Mouse (Mus musculus): ENCODE measurements at regions not wholly inside any gene's neighbourhood (a gene's known extent, or its start where the extent isn't known, plus 50 kb on each side); places are given as distances from the start of the nearest gene placed in this dataset.

DNA sequence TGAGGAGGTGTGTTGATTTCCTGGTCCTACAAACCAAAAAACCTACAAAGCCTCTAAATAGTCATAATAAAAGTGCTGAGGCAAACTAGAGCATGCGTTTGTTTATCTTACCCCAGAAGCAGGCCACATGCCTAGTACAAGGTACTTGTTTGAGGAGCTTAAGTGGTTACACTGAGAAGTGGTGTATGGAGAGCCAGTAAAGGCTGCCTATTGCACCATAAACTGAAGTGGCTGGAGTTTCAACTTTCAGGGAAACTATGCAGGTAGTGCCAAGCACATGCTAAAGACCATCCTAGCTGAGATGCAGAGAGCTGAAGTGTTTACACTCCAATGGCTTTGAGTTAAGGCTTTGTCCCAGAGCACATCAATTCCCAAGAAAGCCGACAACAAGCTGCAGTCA, 86.5 kb upstream of the Fut8 start:
- Histone ChIP-seq H3K4me1 (ENCODE audit: control insufficient read depth in 2 of 2, insufficient read depth in 2 of 2, low read length in 2 of 2, poor library complexity in 1 of 2) (no peaks in the 10 kb centered on the region), H3K27ac (ENCODE audit: insufficient read depth, low read depth, low read length, poor library complexity, severe bottlenecking) (no peak overlapping the region), H3K4me3 (ENCODE audit: insufficient read depth in 1 of 2, low read depth in 1 of 2, low read length in 2 of 2, poor library complexity in 1 of 2, severe bottlenecking in 1 of 2) (no peak overlapping the region), H3K9me3 (ENCODE audit: control insufficient read depth, insufficient read depth, low read depth, low read length) (no peaks in the 10 kb centered on the region), H3K36me3 (ENCODE audit: control insufficient read depth, insufficient read depth, low read length, poor library complexity, severe bottlenecking) (no peaks in the 10 kb centered on the region), H3K9ac (ENCODE audit: insufficient read depth, low read depth, low read length, poor library complexity, severe bottlenecking) (no peak overlapping the region)
- in situ Hi-C loops (cut with MboI; ENCODE audit: low sequenced_read_pairs in 2 of 2, unreplicated experiment in 2 of 2) = no loop called here
- no peak for TF ChIP-seq MAFK (IDR thresholded peaks at IDR 0.05; ENCODE audit: insufficient read depth, low read depth, low read length)
- no peak for TF ChIP-seq CHD2 (IDR thresholded peaks at IDR 0.05; ENCODE audit: low read depth, low read length)
- TF ChIP-seq ZC3H11A (IDR thresholded peaks at IDR 0.05; ENCODE audit: borderline replicate concordance, low read depth, low read length) = no peak
- no peak for TF ChIP-seq ZNF384 (IDR thresholded peaks at IDR 0.05; ENCODE audit: low read depth, low read length)
- no peak for TF ChIP-seq HCFC1 (IDR thresholded peaks at IDR 0.05; ENCODE audit: borderline replicate concordance, insufficient read depth, low read length)
- DNase-seq (ENCODE audit: low read depth, low spot score) = no peak

DNA sequence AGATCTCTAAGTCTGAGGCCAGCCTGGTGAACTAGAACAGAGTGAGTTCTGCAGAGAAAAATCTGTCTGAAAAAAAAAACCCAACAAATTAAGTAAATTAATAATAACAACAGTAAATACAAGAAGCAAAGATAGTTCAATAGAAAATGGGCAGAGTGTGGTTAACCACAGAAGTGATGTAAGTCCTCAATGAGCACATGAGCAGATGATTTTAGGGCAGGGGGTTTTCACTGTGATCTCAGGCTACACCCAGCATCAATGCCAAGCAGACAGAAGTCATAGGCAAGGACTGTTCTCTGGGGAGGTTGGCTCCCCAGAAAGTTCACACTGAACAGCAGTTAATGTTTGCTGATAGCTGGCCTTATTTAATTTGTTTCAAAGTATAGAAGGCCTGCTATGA, 88.1 kb upstream of the Fut8 start:
- no peak for DNase-seq (ENCODE audit: low read depth, low spot score)
- in situ Hi-C loops (cut with MboI; ENCODE audit: low sequenced_read_pairs in 2 of 2, unreplicated experiment in 2 of 2) = no loop called here
- no peak for TF ChIP-seq MAFK (IDR thresholded peaks at IDR 0.05; ENCODE audit: insufficient read depth, low read depth, low read length)
- TF ChIP-seq HCFC1 (IDR thresholded peaks at IDR 0.05; ENCODE audit: borderline replicate concordance, insufficient read depth, low read length) = no peak
- no peak for TF ChIP-seq ZC3H11A (IDR thresholded peaks at IDR 0.05; ENCODE audit: borderline replicate concordance, low read depth, low read length)
- TF ChIP-seq ZNF384 (IDR thresholded peaks at IDR 0.05; ENCODE audit: low read depth, low read length) = no peak
- no peak for TF ChIP-seq CHD2 (IDR thresholded peaks at IDR 0.05; ENCODE audit: low read depth, low read length)
- H3K36me3 ChIP-seq (ENCODE audit: control insufficient read depth, insufficient read depth, low read length, poor library complexity, severe bottlenecking) = no peaks in the 10 kb centered on the region
- H3K9me3 ChIP-seq (ENCODE audit: control insufficient read depth, insufficient read depth, low read depth, low read length) = no peaks in the 10 kb centered on the region
- H3K9ac ChIP-seq (ENCODE audit: insufficient read depth, low read depth, low read length, poor library complexity, severe bottlenecking) = no peak overlapping the region
- no peak overlapping the region for H3K4me3 ChIP-seq (ENCODE audit: insufficient read depth in 1 of 2, low read depth in 1 of 2, low read length in 2 of 2, poor library complexity in 1 of 2, severe bottlenecking in 1 of 2)
- no peaks in the 10 kb centered on the region for H3K4me1 ChIP-seq (ENCODE audit: control insufficient read depth in 2 of 2, insufficient read depth in 2 of 2, low read length in 2 of 2, poor library complexity in 1 of 2)
- no peak overlapping the region for H3K27ac ChIP-seq (ENCODE audit: insufficient read depth, low read depth, low read length, poor library complexity, severe bottlenecking)

GRCm38 (mm10) chr12:77148146-77148545, 89.8 kb upstream of the Fut8 start:
- no peak for DNase-seq (ENCODE audit: low read depth, low spot score)
- no peaks in the 10 kb centered on the region for H3K36me3 ChIP-seq (ENCODE audit: control insufficient read depth, insufficient read depth, low read length, poor library complexity, severe bottlenecking)
- in situ Hi-C loops (cut with MboI; ENCODE audit: low sequenced_read_pairs in 2 of 2, unreplicated experiment in 2 of 2) = no loop called here
- TF ChIP-seq HCFC1 (IDR thresholded peaks at IDR 0.05; ENCODE audit: borderline replicate concordance, insufficient read depth, low read length) = no peak
- no peak for TF ChIP-seq ZC3H11A (IDR thresholded peaks at IDR 0.05; ENCODE audit: borderline replicate concordance, low read depth, low read length)
- no peak for TF ChIP-seq CHD2 (IDR thresholded peaks at IDR 0.05; ENCODE audit: low read depth, low read length)
- TF ChIP-seq ZNF384 (IDR thresholded peaks at IDR 0.05; ENCODE audit: low read depth, low read length) = no peak
- TF ChIP-seq MAFK (IDR thresholded peaks at IDR 0.05; ENCODE audit: insufficient read depth, low read depth, low read length) = no peak
- H3K9ac ChIP-seq (ENCODE audit: insufficient read depth, low read depth, low read length, poor library complexity, severe bottlenecking) = no peak overlapping the region
- H3K9me3 ChIP-seq (ENCODE audit: control insufficient read depth, insufficient read depth, low read depth, low read length) = no peaks in the 10 kb centered on the region
- H3K27ac ChIP-seq (ENCODE audit: insufficient read depth, low read depth, low read length, poor library complexity, severe bottlenecking) = no peak overlapping the region
- H3K4me1 ChIP-seq (ENCODE audit: control insufficient read depth in 2 of 2, insufficient read depth in 2 of 2, low read length in 2 of 2, poor library complexity in 1 of 2) = peaks cover 0 to under 1% of the 10 kb centered on the region in 2 experiments; a peak in 1 of 4 replicates
- H3K4me3 ChIP-seq (ENCODE audit: insufficient read depth in 1 of 2, low read depth in 1 of 2, low read length in 2 of 2, poor library complexity in 1 of 2, severe bottlenecking in 1 of 2) = no peak overlapping the region

- in situ Hi-C loops (cut with MboI; ENCODE audit: low sequenced_read_pairs in 2 of 2, unreplicated experiment in 2 of 2) = no loop called here
Observed at GRCm38 (mm10) chr12:77143958-77144357, 94.0 kb upstream of the Fut8 start.

GRCm38 (mm10) chr12:77143521-77143920, 94.4 kb upstream of the Fut8 start:
- no peak overlapping the region for H3K9ac ChIP-seq (ENCODE audit: insufficient read depth, low read depth, low read length, poor library complexity, severe bottlenecking)
- in situ Hi-C loops (cut with MboI; ENCODE audit: low sequenced_read_pairs in 2 of 2, unreplicated experiment in 2 of 2) = no loop called here
- H3K27ac ChIP-seq (ENCODE audit: insufficient read depth, low read depth, low read length, poor library complexity, severe bottlenecking) = no peak overlapping the region
- no peak for TF ChIP-seq HCFC1 (IDR thresholded peaks at IDR 0.05; ENCODE audit: borderline replicate concordance, insufficient read depth, low read length)
- TF ChIP-seq ZC3H11A (IDR thresholded peaks at IDR 0.05; ENCODE audit: borderline replicate concordance, low read depth, low read length) = no peak
- no peak for TF ChIP-seq CHD2 (IDR thresholded peaks at IDR 0.05; ENCODE audit: low read depth, low read length)
- no peak for TF ChIP-seq MAFK (IDR thresholded peaks at IDR 0.05; ENCODE audit: insufficient read depth, low read depth, low read length)
- TF ChIP-seq ZNF384 (IDR thresholded peaks at IDR 0.05; ENCODE audit: low read depth, low read length) = no peak
- no peaks in the 10 kb centered on the region for H3K36me3 ChIP-seq (ENCODE audit: control insufficient read depth, insufficient read depth, low read length, poor library complexity, severe bottlenecking)
- no peak for DNase-seq (ENCODE audit: low read depth, low spot score)
- peak overlapping the region in 1 of 2 experiments; percentile 33; a peak in 1 of 4 replicates for H3K4me3 ChIP-seq (ENCODE audit: insufficient read depth in 1 of 2, low read depth in 1 of 2, low read length in 2 of 2, poor library complexity in 1 of 2, severe bottlenecking in 1 of 2)
- H3K9me3 ChIP-seq (ENCODE audit: control insufficient read depth, insufficient read depth, low read depth, low read length) = no peaks in the 10 kb centered on the region
- H3K4me1 ChIP-seq (ENCODE audit: control insufficient read depth in 2 of 2, insufficient read depth in 2 of 2, low read length in 2 of 2, poor library complexity in 1 of 2) = peaks cover 0 to 5% of the 10 kb centered on the region in 2 experiments; a peak in 1 of 4 replicates

More at GRCm38 (mm10) chr12:77143958-77144357, 94.0 kb upstream of the Fut8 start:
- Histone ChIP-seq H3K36me3 (ENCODE audit: control insufficient read depth, insufficient read depth, low read length, poor library complexity, severe bottlenecking) (no peaks in the 10 kb centered on the region), H3K4me3 (ENCODE audit: insufficient read depth in 1 of 2, low read depth in 1 of 2, low read length in 2 of 2, poor library complexity in 1 of 2, severe bottlenecking in 1 of 2) (no peak overlapping the region), H3K9ac (ENCODE audit: insufficient read depth, low read depth, low read length, poor library complexity, severe bottlenecking) (no peak overlapping the region), H3K27ac (ENCODE audit: insufficient read depth, low read depth, low read length, poor library complexity, severe bottlenecking) (no peak overlapping the region), H3K4me1 (ENCODE audit: control insufficient read depth in 2 of 2, insufficient read depth in 2 of 2, low read length in 2 of 2, poor library complexity in 1 of 2) (peaks cover 0 to 5% of the 10 kb centered on the region in 2 experiments; a peak in 1 of 4 replicates), H3K9me3 (ENCODE audit: control insufficient read depth, insufficient read depth, low read depth, low read length) (no peaks in the 10 kb centered on the region)
- no peak for DNase-seq (ENCODE audit: low read depth, low spot score)
- TF ChIP-seq CHD2 (IDR thresholded peaks at IDR 0.05; ENCODE audit: low read depth, low read length) = no peak
- TF ChIP-seq ZNF384 (IDR thresholded peaks at IDR 0.05; ENCODE audit: low read depth, low read length) = no peak
